Mouse (Mus musculus): ENCODE data around the gene Sun1. TPM values are rescaled to one million over a fixed set of nuclear protein-coding genes. Genes with fewer than 3 reads are reported as not detected.

Gene Sun1
- polyA plus RNA-seq, 1 experiment, result 125 TPM

DNA sequence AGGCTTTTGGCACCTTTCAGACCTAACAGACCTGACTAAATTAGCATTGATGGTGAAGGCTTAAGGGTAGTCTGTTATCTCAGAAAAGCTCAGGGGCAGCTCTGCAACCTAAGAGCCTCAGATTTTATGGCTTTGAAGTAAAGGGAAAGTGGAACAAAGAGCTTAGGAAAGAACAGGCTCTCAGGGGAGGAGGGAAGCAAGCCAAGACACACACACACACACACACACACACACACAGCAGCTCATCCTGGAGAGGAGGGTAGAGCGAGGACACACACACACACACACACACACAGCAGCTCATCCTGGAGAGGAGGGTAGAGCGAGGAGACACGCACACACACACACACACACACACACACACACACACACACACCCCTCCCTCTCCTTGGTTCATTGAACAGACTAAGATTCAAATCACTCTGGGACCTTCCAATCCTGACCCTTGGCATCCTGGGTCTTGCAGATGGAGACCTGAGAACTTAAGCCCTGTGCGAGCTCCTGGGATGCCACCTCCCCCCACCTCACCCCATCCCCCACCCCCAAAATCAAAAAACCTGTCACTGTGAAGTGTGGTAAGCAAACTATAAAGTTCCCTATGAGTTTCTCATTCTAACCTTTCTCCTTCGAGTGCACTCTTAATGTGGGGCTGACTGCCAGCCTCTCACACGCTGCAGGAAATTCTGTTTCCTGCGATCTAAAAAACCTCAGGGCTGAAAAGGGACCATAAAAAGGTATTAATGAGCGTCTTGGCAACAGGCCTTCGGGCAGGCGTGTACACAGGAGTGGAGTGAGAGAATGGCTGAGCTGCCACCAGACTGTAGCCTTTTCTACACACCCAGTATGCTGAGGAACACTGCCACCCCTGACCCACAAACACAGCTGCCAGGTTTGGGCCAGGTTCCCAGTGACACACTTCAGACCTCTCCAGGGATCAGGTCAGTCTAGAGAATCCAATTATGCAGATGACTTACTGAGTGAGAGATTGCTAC, 25.6 kb upstream of the Sun1 start:
- no peak overlapping the region for H3K4me3 ChIP-seq (ENCODE audit: control insufficient read depth, low read depth, low read length)
- H3K27ac ChIP-seq (ENCODE audit: control insufficient read depth, insufficient read depth, low read depth, low read length), result no peak overlapping the region

DNA sequence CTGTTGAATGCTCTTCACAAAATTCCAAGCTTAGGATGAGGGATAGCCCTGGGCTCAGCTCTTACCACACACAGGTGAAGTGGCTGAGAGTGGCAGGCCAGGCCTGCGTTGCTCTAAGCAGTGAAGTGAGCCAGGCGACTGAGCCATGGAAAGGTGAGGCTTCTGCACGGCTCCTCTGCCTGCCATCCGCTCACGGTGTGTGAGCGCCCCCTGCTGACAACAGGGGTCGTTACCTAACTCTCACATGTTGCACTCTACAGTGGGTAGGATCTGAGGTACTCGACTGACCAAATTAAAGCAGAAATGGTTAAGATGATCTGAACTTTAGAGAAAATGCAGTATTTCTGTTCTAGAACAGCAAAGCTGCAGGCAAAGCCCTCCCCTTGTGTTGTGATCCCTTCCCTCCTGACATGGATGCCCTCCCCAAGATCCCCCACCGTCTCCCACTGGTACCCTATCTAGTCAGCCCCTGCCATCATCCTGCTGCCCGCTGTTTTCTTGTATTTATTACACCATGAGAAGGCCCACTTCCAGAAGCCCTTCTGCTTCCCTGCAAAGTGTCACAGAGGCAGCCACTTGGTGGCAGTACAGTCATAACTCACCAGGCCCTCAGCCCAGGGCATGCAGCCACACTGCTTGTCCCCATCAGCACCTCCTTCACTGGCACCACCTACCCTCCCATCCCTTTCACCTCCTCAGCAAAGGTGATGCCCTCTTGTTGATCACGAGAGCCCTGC, 21.4 kb upstream of the Sun1 start:
- TF ChIP-seq POLR2A (IDR thresholded peaks at IDR 0.05; ENCODE audit: control insufficient read depth, low read depth, low read length), result no peak
- TF ChIP-seq CTCF (IDR thresholded peaks at IDR 0.05; ENCODE audit: control insufficient read depth, insufficient read depth, insufficient replicate concordance, low read depth, low read length), result peak; percentile 88; the same call in 1 of the 2 replicates
- H3K27me3 ChIP-seq (ENCODE audit: control insufficient read depth, insufficient read depth, low read length), result no peaks in the 10 kb centered on the region
- H3K27ac ChIP-seq (ENCODE audit: control insufficient read depth, insufficient read depth, low read depth, low read length), result no peak overlapping the region
- no peaks in the 10 kb centered on the region for H3K4me1 ChIP-seq (ENCODE audit: control insufficient read depth, insufficient read depth, low read length)
- H3K4me3 ChIP-seq (ENCODE audit: control insufficient read depth, low read depth, low read length), result no peak overlapping the region
- H3K36me3 ChIP-seq (ENCODE audit: control insufficient read depth, insufficient read depth, low read length), result peaks cover 1% of the 10 kb centered on the region

More for the DNA sequence above, 25.6 kb upstream of the Sun1 start:
- Histone ChIP-seq H3K4me1 (ENCODE audit: control insufficient read depth, insufficient read depth, low read length) (no peaks in the 10 kb centered on the region), H3K27me3 (ENCODE audit: control insufficient read depth, insufficient read depth, low read length) (no peaks in the 10 kb centered on the region), H3K36me3 (ENCODE audit: control insufficient read depth, insufficient read depth, low read length) (peaks cover 7% of the 10 kb centered on the region)
- TF ChIP-seq POLR2A (IDR thresholded peaks at IDR 0.05; ENCODE audit: control insufficient read depth, low read depth, low read length) (no peak), CTCF (IDR thresholded peaks at IDR 0.05; ENCODE audit: control insufficient read depth, insufficient read depth, insufficient replicate concordance, low read depth, low read length) (no peak)

DNA sequence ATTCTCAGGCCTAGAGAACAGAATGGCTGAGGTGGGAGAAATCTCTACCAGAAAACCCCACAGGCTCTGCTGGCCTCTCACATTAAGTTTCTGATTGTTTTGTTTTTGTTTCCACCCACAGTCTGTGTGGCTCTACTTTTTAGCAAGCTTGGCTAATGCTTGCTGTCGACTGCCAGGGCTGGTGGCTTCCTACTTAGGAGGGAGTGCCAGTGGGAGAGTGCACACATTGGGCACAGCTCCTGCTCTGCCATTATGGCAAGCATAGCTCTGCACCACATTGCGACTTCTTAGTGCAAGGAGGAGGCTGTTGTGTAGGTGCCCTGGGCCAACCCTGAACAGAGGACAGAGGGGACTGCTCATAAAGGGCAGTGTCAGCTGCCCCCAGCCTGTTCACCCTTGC, 17.3 kb upstream of the Sun1 start:
- no peaks in the 10 kb centered on the region for H3K4me1 ChIP-seq (ENCODE audit: control insufficient read depth, insufficient read depth, low read length)
- no peak overlapping the region for H3K27ac ChIP-seq (ENCODE audit: control insufficient read depth, insufficient read depth, low read depth, low read length)
- H3K27me3 ChIP-seq (ENCODE audit: control insufficient read depth, insufficient read depth, low read length), result no peaks in the 10 kb centered on the region
- peaks cover 3% of the 10 kb centered on the region for H3K36me3 ChIP-seq (ENCODE audit: control insufficient read depth, insufficient read depth, low read length)
- TF ChIP-seq POLR2A (IDR thresholded peaks at IDR 0.05; ENCODE audit: control insufficient read depth, low read depth, low read length) (no peak), CTCF (IDR thresholded peaks at IDR 0.05; ENCODE audit: control insufficient read depth, insufficient read depth, insufficient replicate concordance, low read depth, low read length) (no peak)
- no peak overlapping the region for H3K4me3 ChIP-seq (ENCODE audit: control insufficient read depth, low read depth, low read length)

DNA sequence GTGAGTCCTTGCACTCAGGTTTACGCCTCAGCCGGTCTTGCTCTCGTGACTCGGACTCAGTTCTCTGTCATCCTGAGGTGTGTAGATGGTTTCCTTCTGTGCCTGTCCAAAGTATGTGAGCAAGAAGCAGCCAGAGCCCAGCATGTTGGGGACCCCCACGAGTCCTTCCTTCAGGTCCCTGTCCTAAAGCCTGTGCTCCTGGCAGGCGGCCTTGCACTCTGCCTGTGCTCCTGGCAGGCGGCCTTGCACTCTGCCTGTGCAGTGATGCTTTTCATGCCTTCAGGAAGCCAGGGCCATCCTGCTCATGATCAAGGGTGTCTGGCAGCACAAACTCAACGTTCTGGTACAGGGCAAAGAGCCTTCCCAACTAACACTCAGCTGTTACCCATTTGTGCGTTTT, 16.8 kb upstream of the Sun1 start:
- TF ChIP-seq CTCF (IDR thresholded peaks at IDR 0.05; ENCODE audit: control insufficient read depth, insufficient read depth, insufficient replicate concordance, low read depth, low read length) (no peak), POLR2A (IDR thresholded peaks at IDR 0.05; ENCODE audit: control insufficient read depth, low read depth, low read length) (no peak)
- no peaks in the 10 kb centered on the region for H3K4me1 ChIP-seq (ENCODE audit: control insufficient read depth, insufficient read depth, low read length)
- H3K4me3 ChIP-seq (ENCODE audit: control insufficient read depth, low read depth, low read length), result no peak overlapping the region
- peaks cover 3% of the 10 kb centered on the region for H3K36me3 ChIP-seq (ENCODE audit: control insufficient read depth, insufficient read depth, low read length)
- H3K27me3 ChIP-seq (ENCODE audit: control insufficient read depth, insufficient read depth, low read length), result no peaks in the 10 kb centered on the region
- H3K27ac ChIP-seq (ENCODE audit: control insufficient read depth, insufficient read depth, low read depth, low read length), result no peak overlapping the region

DNA sequence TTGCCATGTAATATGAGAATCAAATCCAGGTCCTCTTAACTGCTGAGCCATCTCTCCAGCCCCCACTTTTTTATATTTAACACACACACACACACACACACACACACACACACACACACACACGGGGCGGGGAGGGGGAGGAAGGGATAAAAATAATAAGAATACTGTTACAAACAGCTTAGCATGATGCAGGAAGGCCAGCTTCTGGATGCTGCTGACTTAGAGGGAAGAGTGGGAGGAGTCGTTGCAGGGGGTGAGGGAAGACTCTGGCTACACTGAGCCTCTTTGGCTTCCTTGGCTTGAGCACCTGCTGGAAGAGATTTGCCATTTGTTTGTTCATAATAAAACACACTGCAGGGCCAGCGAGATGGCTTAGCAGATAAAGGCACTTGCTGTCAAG, 15.5 kb upstream of the Sun1 start:
- Histone ChIP-seq H3K36me3 (ENCODE audit: control insufficient read depth, insufficient read depth, low read length) (peaks cover 3% of the 10 kb centered on the region), H3K4me3 (ENCODE audit: control insufficient read depth, low read depth, low read length) (no peak overlapping the region), H3K27ac (ENCODE audit: control insufficient read depth, insufficient read depth, low read depth, low read length) (no peak overlapping the region), H3K4me1 (ENCODE audit: control insufficient read depth, insufficient read depth, low read length) (no peaks in the 10 kb centered on the region), H3K27me3 (ENCODE audit: control insufficient read depth, insufficient read depth, low read length) (no peaks in the 10 kb centered on the region)
- no peak for TF ChIP-seq POLR2A (IDR thresholded peaks at IDR 0.05; ENCODE audit: control insufficient read depth, low read depth, low read length)
- no peak for TF ChIP-seq CTCF (IDR thresholded peaks at IDR 0.05; ENCODE audit: control insufficient read depth, insufficient read depth, insufficient replicate concordance, low read depth, low read length)

DNA sequence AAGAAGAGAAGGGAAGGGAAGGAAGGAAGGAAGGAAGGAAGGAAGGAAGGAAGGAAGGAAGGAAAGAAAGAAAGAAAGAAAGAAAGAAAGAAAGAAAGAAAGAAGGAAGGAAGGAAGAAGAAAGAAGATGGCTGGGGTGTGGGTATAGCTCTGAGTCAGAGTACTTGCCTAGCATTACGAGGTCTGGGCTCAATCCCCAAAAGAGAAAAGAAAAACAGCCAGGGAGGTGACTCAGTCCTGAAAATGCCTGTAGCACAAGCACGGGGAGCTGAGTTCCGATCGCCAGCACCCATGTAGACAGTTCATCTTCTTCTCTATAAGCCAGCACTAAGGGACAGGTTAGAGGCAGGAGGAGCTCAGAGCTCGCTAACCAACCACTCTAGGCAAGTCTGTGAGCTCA, 10.7 kb upstream of the Sun1 start:
- Histone ChIP-seq H3K27me3 (ENCODE audit: control insufficient read depth, insufficient read depth, low read length) (no peaks in the 10 kb centered on the region), H3K4me3 (ENCODE audit: control insufficient read depth, low read depth, low read length) (no peak overlapping the region), H3K27ac (ENCODE audit: control insufficient read depth, insufficient read depth, low read depth, low read length) (no peak overlapping the region), H3K4me1 (ENCODE audit: control insufficient read depth, insufficient read depth, low read length) (no peaks in the 10 kb centered on the region), H3K36me3 (ENCODE audit: control insufficient read depth, insufficient read depth, low read length) (no peaks in the 10 kb centered on the region; the same call in 1 of the 2 replicates)
- no peak for TF ChIP-seq CTCF (IDR thresholded peaks at IDR 0.05; ENCODE audit: control insufficient read depth, insufficient read depth, insufficient replicate concordance, low read depth, low read length)
- no peak for TF ChIP-seq POLR2A (IDR thresholded peaks at IDR 0.05; ENCODE audit: control insufficient read depth, low read depth, low read length)

DNA sequence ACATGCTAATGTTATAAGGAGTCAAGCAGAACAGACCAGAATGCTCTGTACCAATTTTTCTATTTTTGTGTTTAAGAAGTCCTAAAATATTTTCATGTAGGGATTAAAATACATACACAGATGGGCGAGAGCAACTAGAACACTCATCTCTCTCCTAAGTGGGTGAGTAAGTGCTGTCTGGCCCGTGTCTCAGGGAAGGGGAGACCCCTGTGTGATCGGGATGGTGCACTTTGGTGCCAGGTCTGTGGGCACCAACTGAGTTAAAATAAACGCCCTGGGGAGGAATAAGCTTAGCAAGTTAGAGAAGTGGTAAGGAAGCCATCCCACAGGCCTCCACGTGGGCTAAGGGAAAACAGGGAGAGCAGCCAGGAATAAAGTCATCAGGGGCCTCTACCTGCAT, 9.5 kb upstream of the Sun1 start:
- H3K36me3 ChIP-seq (ENCODE audit: control insufficient read depth, insufficient read depth, low read length), result no peaks in the 10 kb centered on the region; the same call in 1 of the 2 replicates

More for the DNA sequence above, 9.5 kb upstream of the Sun1 start:
- no peaks in the 10 kb centered on the region for H3K4me1 ChIP-seq (ENCODE audit: control insufficient read depth, insufficient read depth, low read length)
- H3K27ac ChIP-seq (ENCODE audit: control insufficient read depth, insufficient read depth, low read depth, low read length), result no peak overlapping the region
- TF ChIP-seq POLR2A (IDR thresholded peaks at IDR 0.05; ENCODE audit: control insufficient read depth, low read depth, low read length) (no peak), CTCF (IDR thresholded peaks at IDR 0.05; ENCODE audit: control insufficient read depth, insufficient read depth, insufficient replicate concordance, low read depth, low read length) (no peak)
- no peaks in the 10 kb centered on the region for H3K27me3 ChIP-seq (ENCODE audit: control insufficient read depth, insufficient read depth, low read length)
- H3K4me3 ChIP-seq (ENCODE audit: control insufficient read depth, low read depth, low read length), result no peak overlapping the region
